ENCODE assay signal across 13 mouse cellular contexts in the genomic region with DNA sequence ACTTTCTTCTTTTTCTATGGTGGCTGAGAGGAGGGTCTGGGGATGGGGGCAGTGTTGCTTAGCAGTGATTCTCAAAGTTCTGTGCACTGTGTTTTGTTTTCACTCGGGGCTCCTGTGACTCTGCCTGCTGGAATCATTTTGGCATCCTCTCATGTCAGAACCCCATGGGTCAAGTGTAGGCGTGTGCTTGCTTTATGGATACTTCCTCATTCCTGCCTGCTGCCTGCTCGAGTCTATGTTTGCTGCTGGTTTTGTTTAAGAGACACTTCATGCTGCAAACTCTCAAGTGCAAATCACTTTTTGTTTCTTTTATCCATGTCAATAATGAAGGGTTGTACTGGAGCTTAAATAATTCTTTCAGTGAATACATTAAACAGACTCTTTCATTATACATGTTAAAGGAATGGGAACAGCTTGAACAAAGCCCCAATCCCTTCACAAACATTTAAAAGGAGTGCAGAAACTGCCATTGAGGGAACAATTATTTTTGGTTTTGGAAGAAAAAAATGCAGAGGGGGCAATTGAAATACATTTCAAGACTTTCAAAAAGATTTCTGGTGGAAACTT.
DNase-seq lines count a peak whose midpoint lies in the region; ATAC-seq lines count a peak whose summit lies in the region.
"Had no signal": no experiment of that assay in that cellular context is flagged by ENCODE, and none has a peak within 500 bp of the region (broad histone marks: within the 10 kb centered on the region; RNA-seq: fewer than 3 reads in every experiment).

No protein-coding gene starts in this region.

- no peaks in the 10 kb centered on the region for H3K36me3 ChIP-seq in midbrain, embryonic 12.5 days
- H3K36me3 ChIP-seq in midbrain, embryonic 10.5 days = no peaks in the 10 kb centered on the region
- H3K36me3 ChIP-seq in embryonic facial prominence, embryonic 13.5 days = no peaks in the 10 kb centered on the region
- H3K36me3 ChIP-seq: heart, embryonic 15.5 days; liver, embryonic 15.5 days; neural tube, embryonic 12.5 days had no signal

- no peak overlapping the region for H3K9ac ChIP-seq in midbrain, embryonic 12.5 days (replicated peaks)
- no peak overlapping the region for H3K9ac ChIP-seq in embryonic facial prominence, embryonic 13.5 days
- H3K9ac ChIP-seq: heart, embryonic 15.5 days; liver, embryonic 15.5 days; neural tube, embryonic 12.5 days had no signal

- H3K27me3 ChIP-seq in midbrain, embryonic 12.5 days = peaks cover 41% of the 10 kb centered on the region
- peaks cover 70% of the 10 kb centered on the region for H3K27me3 ChIP-seq in midbrain, embryonic 10.5 days (ENCODE audit: low read depth, poor library complexity, severe bottlenecking)
- no peaks in the 10 kb centered on the region for H3K27me3 ChIP-seq in embryonic facial prominence, embryonic 13.5 days
- H3K27me3 ChIP-seq: heart, embryonic 15.5 days; liver, embryonic 15.5 days; neural tube, embryonic 12.5 days had no signal

- H3K27ac ChIP-seq in midbrain, embryonic 12.5 days (replicated peaks) = no peak overlapping the region
- no peak overlapping the region for H3K27ac ChIP-seq in midbrain, embryonic 10.5 days (replicated peaks)
- peak overlapping the region; percentile 30; the same call in 1 of the 2 replicates for H3K27ac ChIP-seq in embryonic facial prominence, embryonic 13.5 days
- H3K27ac ChIP-seq: heart, embryonic 15.5 days; liver, embryonic 15.5 days; neural tube, embryonic 12.5 days had no signal

- H3K4me3 ChIP-seq in midbrain, embryonic 12.5 days = no peak overlapping the region
- H3K4me3 ChIP-seq in midbrain, embryonic 10.5 days = no peak overlapping the region
- no peak overlapping the region for H3K4me3 ChIP-seq in embryonic facial prominence, embryonic 13.5 days
- H3K4me3 ChIP-seq: heart, embryonic 15.5 days; liver, embryonic 15.5 days; neural tube, embryonic 12.5 days had no signal

- no peaks in the 10 kb centered on the region for H3K9me3 ChIP-seq in midbrain, embryonic 12.5 days
- no peaks in the 10 kb centered on the region for H3K9me3 ChIP-seq in midbrain, embryonic 10.5 days (replicated peaks)
- no peaks in the 10 kb centered on the region for H3K9me3 ChIP-seq in embryonic facial prominence, embryonic 13.5 days
- H3K9me3 ChIP-seq: heart, embryonic 15.5 days; liver, embryonic 15.5 days; neural tube, embryonic 12.5 days had no signal

- DNase-seq in midbrain, embryonic 10.5 days (ENCODE audit: low spot score) = no peak
- DNase-seq in gonadal fat pad, adult 2 months (ENCODE audit: low read depth) = peak; percentile 26
- DNase-seq in lung, postnatal 36 days = peak; percentile 79
- DNase-seq in layer of hippocampus, adult 11-12 months (ENCODE audit: low spot score) = no peak
- DNase-seq: cerebellum, postnatal 25 days; kidney, adult 11 months; right cerebral cortex, postnatal 25 days had no signal

- H3K4me1 ChIP-seq in midbrain, embryonic 12.5 days = peaks cover 11% of the 10 kb centered on the region
- H3K4me1 ChIP-seq in midbrain, embryonic 10.5 days = peaks cover 16% of the 10 kb centered on the region
- H3K4me1 ChIP-seq in embryonic facial prominence, embryonic 13.5 days = peaks cover 6% of the 10 kb centered on the region; the same call in 1 of the 2 replicates
- H3K4me1 ChIP-seq: heart, embryonic 15.5 days; liver, embryonic 15.5 days had no signal

- no peak overlapping the region for H3K4me2 ChIP-seq in midbrain, embryonic 12.5 days (replicated peaks)
- H3K4me2 ChIP-seq in embryonic facial prominence, embryonic 13.5 days = no peak overlapping the region
- H3K4me2 ChIP-seq: heart, embryonic 15.5 days; liver, embryonic 15.5 days; neural tube, embryonic 12.5 days had no signal

- peak; percentile 87 for ATAC-seq in midbrain, embryonic 12.5 days (ENCODE audit: low FRiP score, low read depth)
- ATAC-seq in embryonic facial prominence, embryonic 13.5 days (ENCODE audit: insufficient number of reproducible peaks, insufficient read depth, low FRiP score, low TSS enrichment, low read depth) = no peak
- no peak for ATAC-seq in CD4-positive, CD25-positive, alpha-beta regulatory T cell, adult 4 months

- 5% methylated on average over 3 of the region's 3 CpGs for WGBS in midbrain, embryonic 12.5 days
- WGBS in midbrain, embryonic 10.5 days = 25% methylated on average over 3 of the region's 3 CpGs
- 4% methylated on average over 3 of the region's 3 CpGs for WGBS in embryonic facial prominence, embryonic 13.5 days

Comparison
In these comparisons a context has a peak if more than half of its experiments do, and no peak if none do; other contexts are left out.
1. DNase-seq: peak in gonadal fat pad, adult 2 months (single experiment) and lung, postnatal 36 days (single experiment); none in midbrain, embryonic 10.5 days (single experiment) and layer of hippocampus, adult 11-12 months (single experiment).